Mouse (Mus musculus): Measurements from ENCODE around the gene Snrnp35. TPM values are rescaled to one million over a fixed set of nuclear protein-coding genes. Genes with fewer than 3 reads are reported as not detected.
"Not testable (repeated sequence)": the region's sequence is repeated elsewhere in the genome, so short reads cannot be mapped to it uniquely, and the experiment has no call there.

The Snrnp35 gene
- polyA plus RNA-seq, 2 experiments from 2014 or later = 5.0 to 12.3 TPM

DNA sequence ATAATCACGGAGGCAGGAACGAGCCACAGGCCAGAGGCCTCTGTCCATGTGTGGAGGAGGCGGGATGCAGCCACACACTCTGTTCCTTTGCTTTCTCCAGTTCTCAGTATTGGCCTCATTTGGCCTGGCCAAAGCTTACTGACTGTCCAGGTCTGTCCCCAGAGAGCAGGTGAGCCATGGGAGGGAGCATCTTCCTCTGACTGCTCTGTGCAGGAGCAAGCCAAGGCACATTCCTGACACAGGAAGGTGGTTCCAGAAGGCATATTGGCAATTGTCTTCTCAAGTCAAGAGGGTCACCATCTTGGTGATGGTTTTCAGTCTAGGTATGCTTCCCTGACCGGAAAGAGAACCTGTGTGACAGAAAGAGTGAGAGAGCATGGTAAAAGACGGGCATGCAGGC is 19.5 kb upstream of the Snrnp35 start:
- ATAC-seq = no peak

DNA sequence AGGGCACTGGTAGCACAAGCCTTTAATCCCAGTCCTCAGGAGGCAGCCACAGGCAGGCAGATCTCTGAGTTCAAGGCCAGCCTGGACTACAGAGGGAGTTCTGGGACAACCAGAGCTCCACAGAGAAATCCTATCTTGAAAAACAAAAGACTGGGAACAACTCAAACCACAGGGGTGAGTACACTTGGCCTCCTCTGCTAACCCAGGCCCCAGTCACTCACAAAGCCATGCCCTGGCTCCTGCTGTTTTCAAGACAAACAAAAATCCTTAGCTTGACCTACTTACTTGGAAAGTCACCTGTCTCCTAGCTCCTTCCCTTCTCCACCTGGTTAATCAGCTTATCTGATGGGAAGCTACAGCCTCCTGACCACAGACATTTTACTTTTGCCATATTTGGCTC is 18.0 kb upstream of the Snrnp35 start:
- ATAC-seq = no peak

GRCm38 (mm10) chr5:124467766-124468165 is 15.2 kb upstream of the Snrnp35 start:
- ATAC-seq = no peak

DNA sequence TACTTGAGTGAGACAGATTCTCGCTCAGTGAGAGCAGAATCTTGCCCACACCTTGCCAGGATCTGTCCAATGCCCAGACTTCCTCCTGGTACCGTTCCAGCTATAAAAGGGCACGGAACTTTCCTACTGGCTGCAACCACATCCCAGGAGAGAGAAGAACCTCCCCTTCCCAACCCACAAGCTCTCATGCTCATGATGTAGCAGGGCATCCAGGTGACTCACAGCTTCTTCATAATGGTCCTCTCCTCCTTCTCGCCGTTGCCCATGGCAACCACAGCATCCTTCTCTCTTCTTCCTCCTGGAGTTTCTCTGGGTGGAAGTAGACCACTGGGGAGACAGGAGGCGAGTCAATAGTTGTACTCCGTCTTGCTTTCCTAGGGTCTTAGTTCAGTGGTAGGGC is 14.6 kb upstream of the Snrnp35 start:
- ATAC-seq = no peak

- no peak for ATAC-seq
Observed at GRCm38 (mm10) chr5:124469486-124469885, 13.4 kb upstream of the Snrnp35 start.

- ATAC-seq = no peak
Observed at GRCm38 (mm10) chr5:124470591-124471171, 12.3 kb upstream of the Snrnp35 start.

GRCm38 (mm10) chr5:124478873-124479204 is 4.1 kb upstream of the Snrnp35 start:
- no peak for ATAC-seq

- ATAC-seq = no peak
Observed at GRCm38 (mm10) chr5:124480119-124480518, 2.8 kb upstream of the Snrnp35 start.

DNA sequence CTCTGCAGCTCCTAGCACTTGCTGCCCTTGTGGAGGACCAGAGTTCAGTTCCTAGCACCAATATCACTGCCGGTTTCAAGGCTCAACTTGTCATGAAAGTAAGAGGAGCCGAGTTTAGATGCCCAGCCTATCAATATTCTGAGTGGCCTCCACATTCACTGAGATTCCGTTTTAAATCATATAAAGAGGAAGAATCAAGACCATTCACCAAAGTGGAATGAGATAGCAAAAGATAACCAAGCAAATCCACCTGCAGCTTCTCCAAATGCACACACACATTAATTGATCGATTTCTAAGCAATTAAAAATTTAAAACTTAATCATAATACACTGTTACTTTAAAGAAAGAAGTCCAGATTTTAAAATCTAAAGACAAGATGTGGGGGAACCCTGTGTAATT is 1.2 kb upstream of the Snrnp35 start:
- ATAC-seq = no peak

DNA sequence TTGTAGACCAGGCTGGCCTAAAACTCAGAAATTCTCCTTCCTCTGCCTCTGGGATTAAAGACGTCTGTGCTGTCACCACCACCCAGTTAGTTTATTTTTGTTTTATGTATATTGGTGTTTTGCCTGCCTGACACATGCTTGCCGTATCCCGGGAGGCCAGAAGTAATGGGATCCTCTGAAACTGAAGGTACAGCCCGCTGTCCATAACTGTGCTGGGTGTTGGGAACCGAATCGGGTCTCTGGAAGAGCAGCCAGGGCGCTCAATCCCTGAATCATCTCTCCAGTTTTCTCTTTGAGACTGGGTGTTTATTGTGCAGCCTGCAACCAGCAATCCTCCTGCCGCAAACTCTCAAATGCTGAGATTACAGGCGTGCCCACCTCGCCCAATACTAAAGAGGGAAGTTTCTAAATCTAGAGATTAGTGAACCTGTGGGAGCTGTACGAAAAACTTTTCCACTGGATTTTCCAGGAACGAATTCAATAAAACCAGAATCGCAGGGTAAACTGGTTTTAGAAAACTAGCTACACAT is 433 bp upstream of the Snrnp35 start:
- ATAC-seq = no peak

DNA sequence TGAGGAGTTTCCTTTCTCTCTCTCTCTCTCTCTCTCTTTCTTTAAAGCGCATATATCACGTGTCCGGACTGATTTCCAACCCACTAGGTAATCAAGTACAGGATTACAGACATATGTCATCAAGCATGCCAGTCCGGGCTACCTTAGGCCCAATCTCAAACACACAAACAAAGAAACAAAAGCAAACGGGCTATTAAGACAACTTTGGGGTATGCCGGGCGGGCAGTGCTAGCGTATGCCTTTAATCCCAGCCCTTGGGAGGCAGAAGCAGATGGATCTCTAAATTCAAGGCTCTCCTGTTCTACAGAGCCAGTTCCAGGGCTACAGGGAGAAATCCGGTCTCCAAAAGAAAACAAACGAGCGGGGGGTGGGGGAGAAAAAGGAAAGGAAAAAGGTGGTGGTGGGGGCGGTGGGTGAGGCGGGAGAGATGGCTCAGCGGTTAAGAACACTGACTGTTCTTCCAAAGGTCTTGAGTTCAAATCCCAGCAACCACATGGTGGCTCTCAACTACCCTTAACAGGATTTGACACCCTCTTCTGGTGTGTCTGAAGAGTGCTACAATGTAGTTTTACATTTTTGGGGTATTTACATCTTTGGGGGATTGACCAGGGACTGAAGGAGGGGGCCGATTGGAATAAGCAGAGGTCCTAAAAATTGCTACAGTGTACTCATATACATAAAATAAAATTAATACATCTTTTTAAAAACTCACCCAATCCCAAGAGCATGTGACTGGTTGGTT is 892 bp downstream of the Snrnp35 start:
- ATAC-seq = peak; percentile 30

- ATAC-seq = no peak
Observed at GRCm38 (mm10) chr5:124485654-124486053, 2.7 kb downstream of the Snrnp35 start.

DNA sequence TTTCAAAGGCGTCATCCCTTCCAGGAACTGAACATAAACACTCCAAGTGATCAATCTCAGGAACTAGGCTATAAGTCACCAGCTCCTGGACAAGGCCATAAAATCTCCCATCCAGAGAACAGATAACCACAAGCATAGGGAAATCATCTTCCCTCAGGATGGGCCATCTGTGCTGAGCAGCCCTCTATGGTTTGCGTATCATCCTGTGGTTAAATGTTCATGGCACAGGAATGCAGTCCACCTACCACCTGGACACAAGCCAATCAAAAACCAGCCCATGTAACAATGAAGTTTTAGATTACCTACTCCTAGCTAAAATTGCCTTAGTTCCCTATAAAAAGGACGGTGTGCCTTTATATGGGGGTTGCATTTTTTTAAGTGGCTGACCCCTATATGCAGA is 6.0 kb downstream of the Snrnp35 start:
- ATAC-seq = no peak

DNA sequence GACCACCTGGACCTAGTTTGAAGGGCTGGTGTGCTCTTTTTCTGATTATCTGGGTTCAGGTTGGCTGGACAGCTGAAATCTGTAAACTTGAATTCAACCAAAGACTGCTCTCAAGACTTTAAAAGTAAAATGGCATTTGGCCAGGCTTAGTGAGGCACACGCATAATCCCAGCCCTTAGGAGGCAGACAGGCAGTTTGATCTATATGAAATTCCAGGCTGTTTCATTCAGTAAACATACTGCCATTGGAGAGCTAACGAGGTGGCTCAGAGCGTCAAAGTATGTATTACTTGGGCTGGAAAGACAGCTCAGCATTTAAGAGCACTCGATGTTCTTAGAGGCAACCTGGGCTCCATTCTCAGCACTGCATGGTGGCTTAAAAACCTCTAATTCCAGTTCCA is 8.8 kb downstream of the Snrnp35 start:
- ATAC-seq = no peak

DNA sequence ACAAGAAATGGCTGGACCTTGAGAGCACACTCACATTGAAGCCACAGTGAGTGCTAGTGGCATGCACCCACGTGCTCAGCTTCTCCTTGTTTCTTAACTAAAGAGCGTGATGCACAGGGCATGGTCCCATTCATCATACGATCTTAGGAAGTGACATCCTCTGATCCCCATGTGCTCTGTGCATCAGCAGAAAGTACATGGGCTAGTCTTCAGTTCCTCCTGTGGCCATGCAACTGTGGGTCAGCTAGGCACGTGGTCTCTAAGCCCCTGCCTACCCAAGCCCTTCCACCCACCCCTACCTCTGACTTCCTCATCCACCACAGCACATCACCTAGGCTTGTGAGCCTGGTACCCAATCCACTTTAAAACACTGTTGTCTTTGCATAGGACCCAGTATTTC is 9.7 kb downstream of the Snrnp35 start:
- ATAC-seq = no peak

DNA sequence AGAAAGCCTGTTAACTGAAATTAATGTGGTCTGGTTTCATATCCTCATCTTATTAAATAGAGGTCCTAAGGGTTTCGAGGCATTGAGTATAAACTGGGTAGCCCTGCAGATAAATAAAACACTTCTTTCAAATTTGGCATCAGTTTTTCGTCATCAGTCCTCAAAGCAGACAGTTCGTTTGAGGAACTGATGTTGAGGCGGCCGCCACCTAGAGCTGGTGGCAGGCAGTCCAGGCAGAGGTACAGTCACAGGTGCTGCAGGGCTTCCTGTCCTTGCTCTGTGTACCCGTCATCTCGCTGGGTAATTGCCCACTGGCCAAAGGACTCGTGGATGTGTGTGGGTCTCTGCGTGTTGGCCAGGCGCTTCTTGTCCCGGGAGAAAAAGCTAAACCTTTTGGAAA is 10.5 kb downstream of the Snrnp35 start:
- ATAC-seq = no peak

DNA sequence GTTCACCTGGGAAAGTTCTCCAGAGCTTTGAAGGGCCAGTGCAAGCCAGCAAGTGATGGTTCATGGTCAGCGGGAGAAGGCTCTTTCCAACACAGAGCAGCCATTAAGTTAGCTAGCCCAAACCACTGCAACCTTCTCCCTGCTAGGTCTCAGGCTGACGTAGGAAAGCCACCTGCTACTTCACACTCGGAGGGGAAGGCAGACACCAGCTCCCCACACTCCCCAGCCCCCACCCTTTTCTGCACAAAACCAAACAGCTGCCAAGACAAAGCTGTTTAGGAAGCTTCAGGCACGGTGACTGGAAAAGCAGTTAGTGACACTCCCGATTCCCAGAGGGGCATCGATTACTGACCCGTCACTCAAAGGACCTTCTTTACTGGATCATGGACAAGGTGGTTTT is 12.6 kb downstream of the Snrnp35 start:
- ATAC-seq = no peak

GRCm38 (mm10) chr5:124496614-124497514 is 13.9 kb downstream of the Snrnp35 start:
- peak; percentile 91 for ATAC-seq

DNA sequence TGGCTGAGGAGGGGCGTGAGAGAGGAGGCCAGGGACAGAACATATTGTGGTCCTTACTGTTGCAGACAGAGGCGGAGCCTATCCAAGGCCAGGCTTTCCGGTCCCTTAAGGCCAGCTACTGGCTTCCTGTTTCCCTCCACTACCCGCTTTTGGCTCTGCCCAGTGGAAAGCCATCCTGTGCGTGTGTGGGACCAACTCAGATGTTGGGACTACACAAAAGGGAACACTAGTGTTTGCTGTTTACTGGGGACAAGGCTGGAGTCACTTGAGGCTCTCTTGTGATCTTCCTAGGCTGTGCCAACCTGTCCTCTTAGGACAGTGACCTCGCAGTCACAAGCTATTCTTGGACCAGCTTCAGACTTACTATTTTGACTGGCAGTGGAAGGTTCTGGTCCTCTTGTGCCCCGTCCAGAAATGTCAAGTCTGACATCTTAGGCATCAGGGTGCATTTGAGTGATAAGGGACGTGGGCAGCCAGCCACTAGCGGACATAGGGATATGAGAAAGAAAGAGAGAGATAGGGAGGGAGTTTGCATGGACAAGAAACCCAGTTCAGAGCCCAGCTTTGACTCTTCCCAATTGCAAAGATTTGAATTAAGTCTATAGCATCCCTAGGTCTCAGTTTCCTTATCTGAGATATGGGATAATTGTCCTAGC is 15.4 kb downstream of the Snrnp35 start:
- ATAC-seq = no peak

- no peak for ATAC-seq
Observed at GRCm38 (mm10) chr5:124499001-124499400, 16.1 kb downstream of the Snrnp35 start.

GRCm38 (mm10) chr5:124500037-124500436 is 17.1 kb downstream of the Snrnp35 start:
- not testable (repeated sequence) for ATAC-seq

- no peak for ATAC-seq
Observed at GRCm38 (mm10) chr5:124500573-124500972, 17.6 kb downstream of the Snrnp35 start.

GRCm38 (mm10) chr5:124501541-124501940 is 18.6 kb downstream of the Snrnp35 start:
- no peak for ATAC-seq
